Mouse (Mus musculus) splenic B cell, adult 2 months (primary cell): ENCODE measurements around the gene Nwd1.

Experiments
- DNase-seq: peaks from one replicate; pipeline ENCODE4 v3.0.0-alpha.2; 2011; ENCODE audit warnings: low read depth, low spot score
- H3K27me3 ChIP-seq: 2 replicates; pipeline ENCODE4 v1.6.1; 2012; ENCODE audit warnings: mild to moderate bottlenecking, low read length, moderate library complexity, mixed read lengths; ENCODE audit not compliant: control insufficient read depth, poor library complexity, insufficient read depth, severe bottlenecking
- H3K36me3 ChIP-seq: 2 replicates; pipeline ENCODE4 v1.6.1; 2012; ENCODE audit warnings: mild to moderate bottlenecking, low read length, moderate library complexity, mixed read lengths; ENCODE audit not compliant: control insufficient read depth, poor library complexity, insufficient read depth, severe bottlenecking

Nwd1 gene

DNA sequence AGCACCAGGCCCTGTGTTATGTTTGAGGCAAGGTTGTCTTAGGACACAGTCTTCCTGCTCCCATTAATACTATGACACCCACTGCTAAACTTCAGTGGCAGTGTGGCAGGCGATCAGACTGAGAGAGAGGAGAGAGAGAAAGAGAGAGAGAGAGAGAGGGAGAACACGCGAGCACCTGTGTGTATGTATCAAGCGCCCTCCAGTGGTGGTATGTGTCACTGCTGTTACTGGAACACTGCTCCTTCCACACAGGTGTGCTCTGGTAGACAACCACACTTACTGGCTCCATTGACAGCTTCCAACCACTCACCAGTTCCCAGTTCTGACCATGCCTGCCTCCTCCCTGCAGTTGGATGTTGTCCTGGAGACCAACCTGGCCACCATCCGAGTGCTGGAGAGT lies 99.5 kb downstream of the Nwd1 start:
- Histone ChIP-seq H3K27me3 (no peaks in the 10 kb centered on the region), H3K36me3 (peaks cover 17% of the 10 kb centered on the region)
- DNase-seq, result peak; percentile 68

GRCm38 (mm10) chr8:72749846-72750245 lies 103.3 kb downstream of the Nwd1 start:
- Histone ChIP-seq H3K36me3 (peaks cover 17% of the 10 kb centered on the region), H3K27me3 (no peaks in the 10 kb centered on the region)
- DNase-seq, result no peak

DNA sequence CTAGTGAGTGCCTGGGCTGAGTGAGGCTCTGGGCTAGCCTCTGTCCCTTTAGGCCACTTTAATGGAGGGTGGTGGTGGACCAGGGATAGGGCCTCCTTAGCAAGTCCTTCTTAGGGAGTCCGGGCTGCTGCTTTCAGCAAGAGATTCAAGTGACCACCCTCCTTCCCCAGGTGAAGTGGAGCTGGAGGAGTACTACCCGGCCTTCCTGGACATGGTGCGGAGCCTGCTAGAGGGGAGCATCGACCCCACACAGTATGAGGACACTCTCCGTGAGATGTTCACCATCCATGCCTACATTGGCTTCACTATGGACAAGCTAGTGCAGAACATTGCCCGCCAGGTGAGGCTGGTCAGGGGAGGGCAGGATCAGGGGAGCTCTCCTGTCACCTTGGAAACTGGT lies 103.8 kb downstream of the Nwd1 start:
- no peak for DNase-seq
- Histone ChIP-seq H3K27me3 (no peaks in the 10 kb centered on the region), H3K36me3 (peaks cover 17% of the 10 kb centered on the region)

DNA sequence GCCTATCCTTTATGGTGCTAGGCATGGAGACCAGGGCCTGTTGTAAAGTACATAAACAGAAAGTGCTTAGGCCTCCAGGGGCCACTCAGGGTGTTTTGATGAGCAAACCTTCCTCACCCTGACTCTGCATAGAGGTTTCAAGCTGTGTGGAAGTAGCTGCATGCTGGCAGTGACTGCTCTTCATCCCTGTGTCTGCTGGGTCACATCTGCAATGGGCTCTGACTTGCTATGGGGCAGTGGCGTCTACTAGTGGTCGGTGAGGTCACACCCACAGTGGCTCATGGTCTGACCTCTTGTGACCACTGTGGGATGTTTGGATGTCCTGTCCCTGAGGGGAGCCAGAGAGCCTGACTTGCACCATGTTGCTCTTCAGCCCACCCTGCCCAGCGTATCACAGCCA lies 104.6 kb downstream of the Nwd1 start:
- H3K27me3 ChIP-seq, result no peaks in the 10 kb centered on the region
- peaks cover 17% of the 10 kb centered on the region for H3K36me3 ChIP-seq
- DNase-seq, result no peak

GRCm38 (mm10) chr8:72752289-72752688 lies 105.8 kb downstream of the Nwd1 start:
- no peak for DNase-seq
- Histone ChIP-seq H3K27me3 (no peaks in the 10 kb centered on the region), H3K36me3 (peaks cover 9% of the 10 kb centered on the region)

GRCm38 (mm10) chr8:72753165-72753564 lies 106.7 kb downstream of the Nwd1 start:
- no peaks in the 10 kb centered on the region for H3K27me3 ChIP-seq
- peaks cover 7% of the 10 kb centered on the region for H3K36me3 ChIP-seq
- no peak for DNase-seq

DNA sequence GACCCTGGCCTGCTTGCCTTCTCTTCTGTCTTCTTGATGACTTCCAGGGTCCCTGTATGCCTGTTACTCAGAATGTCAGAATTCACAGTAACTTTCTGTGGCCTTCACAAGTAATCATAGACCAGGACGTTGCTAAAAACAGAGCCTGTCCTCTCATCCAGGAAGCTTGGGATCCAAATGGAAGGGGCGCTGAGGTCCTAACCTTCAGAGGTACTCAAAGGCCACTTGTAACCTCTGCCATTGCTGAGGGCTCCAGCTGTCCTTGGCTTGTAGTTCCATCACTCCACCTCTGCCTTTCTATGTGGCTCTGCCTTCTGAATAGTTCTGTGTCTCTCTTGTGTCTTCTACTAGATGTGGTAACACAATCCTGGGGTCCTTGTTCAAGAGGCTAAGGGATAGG lies 107.3 kb downstream of the Nwd1 start:
- no peak for DNase-seq
- Histone ChIP-seq H3K36me3 (peaks cover 7% of the 10 kb centered on the region), H3K27me3 (no peaks in the 10 kb centered on the region)

- DNase-seq, result no peak
- Histone ChIP-seq H3K36me3 (no peaks in the 10 kb centered on the region; the same call in 1 of the 2 replicates), H3K27me3 (no peaks in the 10 kb centered on the region)
Observed at GRCm38 (mm10) chr8:72756031-72756430, 109.5 kb downstream of the Nwd1 start.

- H3K27me3 ChIP-seq, result no peaks in the 10 kb centered on the region
- DNase-seq, result no peak
- H3K36me3 ChIP-seq, result no peaks in the 10 kb centered on the region; the same call in 1 of the 2 replicates
Observed at GRCm38 (mm10) chr8:72756771-72757390, 110.4 kb downstream of the Nwd1 start.

- H3K27me3 ChIP-seq, result no peaks in the 10 kb centered on the region
- H3K36me3 ChIP-seq, result no peaks in the 10 kb centered on the region; the same call in 1 of the 2 replicates
- no peak for DNase-seq
Observed at GRCm38 (mm10) chr8:72757426-72758195, 111.1 kb downstream of the Nwd1 start.

DNA sequence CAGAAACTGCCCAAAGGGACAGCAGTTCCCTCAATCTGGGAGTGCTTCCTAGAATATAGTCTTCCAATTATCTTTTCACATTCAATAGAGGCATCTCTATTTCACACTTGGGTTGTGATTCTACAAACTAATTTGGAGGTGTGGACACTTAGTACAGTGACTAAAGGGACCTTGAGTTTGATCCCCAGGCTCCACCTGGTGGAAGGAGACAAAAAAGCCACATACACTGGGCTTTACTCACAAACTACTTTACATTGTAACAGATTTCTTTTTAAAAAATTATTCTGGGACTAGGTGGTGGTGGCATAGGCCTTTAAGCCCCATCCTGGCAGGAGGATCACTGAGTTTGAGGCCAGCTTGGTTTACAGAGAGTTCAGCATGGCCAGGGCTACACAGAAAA lies 111.8 kb downstream of the Nwd1 start:
- Histone ChIP-seq H3K36me3 (no peaks in the 10 kb centered on the region; the same call in 1 of the 2 replicates), H3K27me3 (no peaks in the 10 kb centered on the region)
- DNase-seq, result no peak

GRCm38 (mm10) chr8:72760216-72760615 lies 113.7 kb downstream of the Nwd1 start:
- no peak for DNase-seq
- Histone ChIP-seq H3K36me3 (no peaks in the 10 kb centered on the region), H3K27me3 (no peaks in the 10 kb centered on the region)

DNA sequence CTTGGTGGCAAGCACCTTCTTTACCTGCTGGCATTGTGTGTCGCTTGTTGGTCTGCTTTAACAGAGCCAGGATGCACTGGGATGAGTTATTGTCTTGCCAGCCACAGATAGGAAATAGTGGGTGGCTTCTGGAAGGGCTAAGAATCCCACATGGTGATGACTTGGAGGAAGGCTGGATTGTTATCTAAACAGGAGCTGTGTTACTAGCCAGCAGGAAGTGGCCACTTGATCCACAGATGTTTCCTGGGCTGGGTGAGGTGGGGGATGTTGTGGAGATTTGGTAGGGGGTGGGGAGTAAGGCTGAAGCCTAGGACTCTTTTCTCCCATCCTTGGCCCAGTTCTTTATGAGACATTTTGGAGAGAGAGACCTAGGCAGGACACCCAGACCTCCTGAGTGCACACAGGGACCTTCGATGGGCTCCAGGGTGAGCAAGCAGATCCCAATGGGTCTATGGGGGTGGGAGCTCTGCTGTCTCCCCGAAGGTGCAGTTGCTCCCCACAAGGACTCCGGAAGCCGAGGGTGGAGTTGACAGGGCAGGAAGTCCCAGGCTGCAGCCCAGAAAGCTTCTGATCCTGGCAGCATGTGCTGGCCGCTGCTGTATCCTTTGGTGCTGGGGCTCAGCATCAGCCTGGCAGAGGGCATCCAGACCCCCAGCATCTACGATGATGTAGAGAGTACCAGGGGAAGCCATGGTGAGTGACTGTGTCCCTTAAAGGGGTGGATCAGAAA lies 115.0 kb downstream of the Nwd1 start, which contains the start of gene F2rl3:
TSS of gene F2rl3 (plus strand) at position 559 of the 730 bp plus-strand sequence.
- no peak for DNase-seq
- Histone ChIP-seq H3K27me3 (no peaks in the 10 kb centered on the region), H3K36me3 (no peaks in the 10 kb centered on the region)

DNA sequence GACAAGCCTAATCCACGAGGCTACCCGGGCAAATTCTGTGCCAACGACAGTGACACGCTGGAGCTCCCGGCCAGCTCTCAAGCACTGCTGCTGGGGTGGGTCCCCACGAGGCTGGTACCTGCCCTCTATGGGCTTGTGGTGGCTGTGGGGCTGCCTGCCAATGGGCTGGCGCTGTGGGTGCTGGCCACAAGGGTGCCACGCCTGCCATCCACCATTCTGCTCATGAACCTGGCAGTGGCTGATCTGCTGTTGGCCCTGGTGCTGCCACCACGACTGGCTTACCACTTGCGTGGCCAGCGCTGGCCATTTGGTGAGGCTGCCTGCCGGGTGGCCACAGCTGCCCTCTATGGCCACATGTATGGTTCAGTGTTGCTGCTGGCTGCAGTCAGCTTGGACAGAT lies 115.8 kb downstream of the Nwd1 start:
- H3K27me3 ChIP-seq, result no peaks in the 10 kb centered on the region
- DNase-seq, result no peak

GRCm38 (mm10) chr8:72765696-72766095 lies 119.2 kb downstream of the Nwd1 start:
- Histone ChIP-seq H3K27me3 (no peaks in the 10 kb centered on the region), H3K36me3 (no peaks in the 10 kb centered on the region)
- DNase-seq, result no peak

More for the DNA sequence above, 115.8 kb downstream of the Nwd1 start:
- no peaks in the 10 kb centered on the region for H3K36me3 ChIP-seq
